Mouse (Mus musculus) adrenal gland, adult 18-20 months (tissue): Measurements from ENCODE around the gene Plekhb1. TPM values are rescaled to one million over a fixed set of nuclear protein-coding genes. Genes with fewer than 3 reads are reported as not detected.

Experiments used
- total RNA-seq, 2 experiments: library from RNA; stranded (reverse); gene quantifications; 1 replicate in 1 of 2; 2 replicates in 1 of 2; pipeline ENCODE4 v1.2.3; 2021

The Plekhb1 gene
- total RNA-seq, 2 experiments from 2014 or later: 2.9 to 5.2 TPM

Other genes starting within 250 kb of the Plekhb1 start
- gene Ucp3, start 189.4 kb downstream of the Plekhb1 start, total RNA-seq: 10 to 100 TPM; 19.5 to 30.1 TPM
- 100 to 1,000 TPM; 218 to 286 TPM for gene Ucp2, start 169.1 kb downstream of the Plekhb1 start, total RNA-seq
- gene Dnajb13, start 147.5 kb downstream of the Plekhb1 start, total RNA-seq: under 1 TPM in 1 of 2 experiments, not detected in 1; 0.83 TPM
- 10 to 100 TPM in 1 of 2 experiments, 1 to 10 TPM in 1; 8.6 to 13.2 TPM for gene Coa4, start 125.3 kb downstream of the Plekhb1 start, total RNA-seq
- 10 to 100 TPM; 81.1 to 81.4 TPM for gene Rab6a, start 55.0 kb downstream of the Plekhb1 start, total RNA-seq
- 10 to 100 TPM; 53.7 to 73.3 TPM for gene Mrpl48, start 54.1 kb downstream of the Plekhb1 start, total RNA-seq
- 10 to 100 TPM; 48.1 to 48.4 TPM for gene Fam168a, start 44.2 kb upstream of the Plekhb1 start, total RNA-seq
- 1 to 10 TPM; 2.1 to 3.5 TPM for gene Relt, start 201.0 kb upstream of the Plekhb1 start, total RNA-seq